Mouse (Mus musculus) hindbrain, embryonic 11.5 days (tissue): ENCODE results near the gene Nckap5. TPM values are rescaled to one million over a fixed set of nuclear protein-coding genes. Genes with fewer than 3 reads are reported as not detected.

Experiments used
- ATAC-seq: fragments of 200-750 bp; cut with Nextera tagmentation; 2 replicates; pipeline ENCODE4 v1.8.0; 2017; ENCODE audit warnings: mild to moderate bottlenecking, moderate TSS enrichment, moderate library complexity; ENCODE audit not compliant: low FRiP score
- DNase-seq: peaks from one replicate; pipeline ENCODE4 v3.0.0-alpha.2; 2015; ENCODE audit warnings: low spot score
- H3K27ac ChIP-seq: fragments of 300-500 bp; sonication (generic); 2 replicates; pipeline ENCODE4 v1.5.1; 2014; ENCODE audit warnings: mild to moderate bottlenecking, low read depth, low read length
- H3K27me3 ChIP-seq: fragments of 300-500 bp; sonication (generic); 2 replicates; pipeline ENCODE4 v1.6.1; 2014; ENCODE audit warnings: mild to moderate bottlenecking, low read length, moderate library complexity, mixed read lengths; ENCODE audit not compliant: control insufficient read depth, insufficient read depth
- H3K36me3 ChIP-seq: fragments of 300-500 bp; sonication (generic); 2 replicates; pipeline ENCODE4 v1.6.1; 2014; ENCODE audit warnings: mild to moderate bottlenecking, low read length, moderate library complexity, mixed read lengths; ENCODE audit not compliant: control insufficient read depth, insufficient read depth
- H3K4me1 ChIP-seq: fragments of 300-500 bp; sonication (generic); replicated peaks from 2 replicates; pipeline ENCODE4 v1.6.1; 2014; ENCODE audit warnings: low read length, mixed read lengths; ENCODE audit not compliant: control insufficient read depth, insufficient read depth
- H3K4me2 ChIP-seq: fragments of 300-500 bp; sonication (generic); replicated peaks from 2 replicates; pipeline ENCODE4 v1.6.1; 2014; ENCODE audit warnings: mild to moderate bottlenecking, low read depth, low read length
- H3K4me3 ChIP-seq: fragments of 300-500 bp; sonication (generic); 2 replicates; pipeline ENCODE4 v1.5.1; 2014; ENCODE audit warnings: low read depth, low read length
- H3K9ac ChIP-seq: fragments of 300-500 bp; sonication (generic); 2 replicates; pipeline ENCODE4 v1.6.1; 2014; ENCODE audit warnings: low read depth, low read length
- H3K9me3 ChIP-seq: fragments of 300-500 bp; sonication (generic); 2 replicates; pipeline ENCODE4 v1.6.1; 2016; ENCODE audit warnings: low read length; ENCODE audit not compliant: control insufficient read depth
- WGBS: fragments of 180-500 bp; shearing (Covaris S2); extraction: QIAGEN DNeasy Blood & Tissue Kit; methylation state at CpG from one replicate; pipeline ENCODE4 v1.1.7; 2014; 5-methylcytosine and 5-hydroxymethylcytosine counted together
- polyA plus RNA-seq: library from polyadenylated mRNA; unstranded; fragments of >200 nt; fragmentation: Nextera tagmentation; extraction: Ambion mirVana; gene quantifications from 2 replicates; pipeline ENCODE4 v1.2.1, GENCODE M21; 2014

Nckap5 gene
- polyA plus RNA-seq, 1 experiment from 2014 or later, result 23.5 TPM

DNA sequence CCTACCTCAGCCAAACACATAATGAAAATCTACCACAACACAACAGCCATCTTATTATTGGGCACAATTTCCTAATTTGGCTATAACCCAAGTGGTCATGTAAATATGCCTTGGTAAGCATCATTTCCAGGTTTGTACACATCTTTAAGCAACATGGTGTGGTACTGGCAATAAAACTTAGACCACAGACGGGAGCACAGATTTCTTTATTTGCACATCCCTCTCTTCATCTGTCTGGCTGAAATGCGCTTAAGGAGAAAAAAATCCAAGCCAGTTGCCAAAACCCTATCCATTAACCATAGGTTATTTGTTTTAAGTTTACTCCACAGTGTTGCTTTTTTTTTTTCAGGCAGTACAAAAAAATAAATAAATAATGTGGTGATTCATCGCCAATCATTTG is 842.8 kb downstream of the Nckap5 start:
- H3K27me3 ChIP-seq, result no peaks in the 10 kb centered on the region
- DNase-seq (no peak), ATAC-seq (no peak)
- H3K9me3 ChIP-seq, result no peaks in the 10 kb centered on the region
- H3K4me1 ChIP-seq, result no peaks in the 10 kb centered on the region
- no peaks in the 10 kb centered on the region for H3K36me3 ChIP-seq
- H3K9ac ChIP-seq, result no peak overlapping the region
- no peak overlapping the region for H3K27ac ChIP-seq
- H3K4me2 ChIP-seq, result no peak overlapping the region
- no peak overlapping the region for H3K4me3 ChIP-seq
- WGBS, result 91% methylated on average over 3 of the region's 3 CpGs

DNA sequence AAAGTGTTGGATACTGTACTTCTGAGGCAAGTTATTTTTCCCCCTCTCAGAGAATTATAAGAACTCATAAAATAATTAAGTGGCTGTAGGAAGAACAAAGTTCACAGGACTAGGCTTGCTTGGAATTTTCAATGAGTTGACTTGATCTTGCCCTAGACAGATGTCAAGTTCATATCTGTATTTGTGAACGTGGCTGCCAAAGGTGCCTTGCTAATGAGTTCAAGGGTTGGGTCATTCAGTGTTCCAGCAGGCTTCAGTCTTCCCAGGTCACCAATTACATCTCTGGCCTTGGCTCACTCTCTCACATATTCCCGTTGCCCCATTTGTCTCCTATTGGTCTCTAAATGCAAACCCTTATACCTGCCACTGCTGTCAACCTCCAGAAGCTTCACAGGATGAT is 846.0 kb downstream of the Nckap5 start:
- Histone ChIP-seq H3K9me3 (no peaks in the 10 kb centered on the region), H3K27ac (no peak overlapping the region), H3K36me3 (no peaks in the 10 kb centered on the region), H3K4me3 (no peak overlapping the region), H3K4me1 (no peaks in the 10 kb centered on the region; the same call in 1 of the 2 replicates), H3K4me2 (no peak overlapping the region), H3K27me3 (no peaks in the 10 kb centered on the region), H3K9ac (no peak overlapping the region)
- WGBS, result 77% methylated on average over 2 of the region's 2 CpGs
- no peak for DNase-seq
- no peak for ATAC-seq

DNA sequence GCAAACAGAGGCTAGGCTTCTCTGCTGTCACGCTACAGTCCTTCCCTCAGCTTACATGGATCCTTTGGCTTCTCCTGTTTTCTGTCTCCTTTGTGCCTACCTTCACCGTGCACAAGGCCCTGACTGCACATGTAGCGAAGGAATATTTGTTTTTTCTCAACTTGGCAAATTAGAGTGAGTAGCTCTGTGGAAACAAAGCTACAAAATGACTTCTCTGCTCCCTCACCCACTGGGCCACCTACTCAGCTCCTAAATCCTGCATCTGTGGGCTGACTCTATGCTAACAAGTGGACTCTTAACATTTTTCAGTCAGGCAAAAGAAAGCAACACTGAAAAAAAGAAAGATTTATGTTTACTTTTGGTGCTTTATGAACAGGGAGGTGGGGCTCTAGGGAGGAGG is 856.0 kb downstream of the Nckap5 start:
- Histone ChIP-seq H3K9ac (no peak overlapping the region), H3K27ac (no peak overlapping the region), H3K4me1 (peaks cover 3% of the 10 kb centered on the region), H3K36me3 (no peaks in the 10 kb centered on the region), H3K27me3 (no peaks in the 10 kb centered on the region), H3K9me3 (no peaks in the 10 kb centered on the region), H3K4me2 (no peak overlapping the region), H3K4me3 (no peak overlapping the region)
- 82% methylated on average over 3 of the region's 3 CpGs for WGBS
- DNase-seq (no peak), ATAC-seq (no peak)

DNA sequence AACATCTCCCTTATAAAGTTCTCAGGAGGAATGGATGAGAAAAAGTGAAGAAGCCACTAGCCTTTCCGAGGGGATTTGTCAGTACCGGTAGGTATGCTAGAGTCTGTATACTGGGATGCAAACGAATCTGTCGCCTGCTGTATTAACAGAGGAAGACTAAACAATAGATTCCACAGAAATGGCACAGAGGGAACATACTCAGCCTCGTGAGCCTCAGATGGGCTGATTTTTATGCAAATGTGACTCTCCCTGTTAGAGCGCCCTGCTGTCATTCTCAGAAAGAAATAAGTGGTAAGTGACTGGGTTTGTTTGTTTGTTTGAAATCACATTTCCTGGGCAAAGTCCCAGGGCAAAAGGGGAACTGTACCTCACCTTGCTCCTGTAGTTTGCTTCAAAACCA is 858.7 kb downstream of the Nckap5 start:
- DNase-seq, result peak; percentile 10

DNA sequence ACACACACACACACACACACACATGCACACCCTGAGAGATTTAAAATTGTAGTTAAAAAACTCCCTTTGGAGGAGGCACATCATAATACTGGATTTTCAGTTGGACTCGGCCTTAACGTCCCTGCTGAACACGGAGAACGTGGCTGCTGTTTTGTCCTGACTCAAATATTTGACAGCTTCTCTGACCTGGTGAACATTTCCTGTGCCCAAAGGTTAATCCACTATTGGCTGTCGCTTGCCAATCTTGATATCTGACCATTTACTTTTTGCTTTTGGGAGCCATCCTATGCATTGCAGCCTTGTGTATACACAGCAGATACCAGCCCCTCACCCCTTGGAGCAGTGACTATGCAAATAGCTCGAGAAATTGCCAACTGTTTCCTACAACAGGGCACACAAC is 862.9 kb downstream of the Nckap5 start:
- H3K9ac ChIP-seq, result no peak overlapping the region
- peaks cover 3% of the 10 kb centered on the region; the same call in 1 of the 2 replicates for H3K4me1 ChIP-seq
- H3K27me3 ChIP-seq, result no peaks in the 10 kb centered on the region
- DNase-seq, result no peak
- 78% methylated on average over 6 of the region's 6 CpGs for WGBS
- no peak overlapping the region for H3K4me3 ChIP-seq
- no peaks in the 10 kb centered on the region for H3K9me3 ChIP-seq
- no peak overlapping the region for H3K4me2 ChIP-seq
- no peak overlapping the region for H3K27ac ChIP-seq
- H3K36me3 ChIP-seq, result no peaks in the 10 kb centered on the region
- no peak for ATAC-seq

More for the DNA sequence above, 858.7 kb downstream of the Nckap5 start:
- ATAC-seq, result peak; percentile 55; the same call in 1 of the 2 replicates
- Histone ChIP-seq H3K4me1 (peaks cover 3% of the 10 kb centered on the region; the same call in 1 of the 2 replicates), H3K4me3 (no peak overlapping the region), H3K36me3 (no peaks in the 10 kb centered on the region), H3K4me2 (no peak overlapping the region), H3K27ac (no peak overlapping the region), H3K27me3 (no peaks in the 10 kb centered on the region), H3K9me3 (no peaks in the 10 kb centered on the region), H3K9ac (no peak overlapping the region)
- WGBS, result 26% methylated on average over 6 of the region's 6 CpGs

DNA sequence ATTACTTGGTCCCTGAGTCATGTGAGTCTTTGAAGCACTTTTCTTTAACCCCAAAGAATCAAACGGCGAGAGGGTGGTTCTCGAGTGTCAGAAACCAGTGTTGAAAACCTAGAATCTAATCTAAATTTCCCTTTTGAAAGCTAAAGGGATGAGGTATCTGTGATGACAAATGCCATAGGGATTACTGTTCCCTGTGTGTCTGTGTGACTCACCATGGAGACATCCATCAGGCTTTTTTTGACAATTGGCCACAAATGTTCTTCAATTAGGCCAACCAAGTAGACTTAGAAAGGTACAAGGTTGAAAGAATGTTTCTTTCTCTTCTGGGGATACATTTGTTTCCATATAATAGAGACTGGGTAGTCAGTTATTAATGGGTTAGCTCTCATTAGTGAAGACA is 879.6 kb downstream of the Nckap5 start:
- WGBS, result 86% methylated on average over 3 of the region's 3 CpGs
- no peak for ATAC-seq

DNA sequence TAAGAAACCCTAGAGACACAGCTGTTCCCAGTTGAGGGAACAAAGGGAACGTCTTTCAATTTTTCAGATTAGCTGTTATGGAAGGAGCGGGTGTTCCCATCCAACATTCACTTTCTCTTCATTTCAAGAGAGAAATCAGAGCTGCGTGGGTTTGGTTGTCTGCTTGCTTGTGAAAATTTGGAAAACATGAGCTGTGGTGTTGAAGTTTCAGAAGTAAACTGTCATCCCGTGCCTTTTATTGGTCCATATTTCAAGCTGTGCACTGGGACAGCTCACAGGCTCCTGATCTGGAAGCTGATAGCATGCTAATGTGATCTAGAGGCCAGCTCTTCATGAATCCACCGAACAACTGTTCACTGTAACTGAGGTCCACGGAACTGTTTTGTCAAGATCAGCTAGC is 881.5 kb downstream of the Nckap5 start:
- 76% methylated on average over 6 of the region's 6 CpGs for WGBS
- H3K36me3 ChIP-seq, result no peaks in the 10 kb centered on the region
- H3K4me2 ChIP-seq, result no peak overlapping the region
- no peak overlapping the region for H3K9ac ChIP-seq
- no peak overlapping the region for H3K4me3 ChIP-seq
- DNase-seq, result no peak
- no peak overlapping the region for H3K27ac ChIP-seq
- no peaks in the 10 kb centered on the region for H3K27me3 ChIP-seq
- H3K4me1 ChIP-seq, result no peaks in the 10 kb centered on the region
- no peak for ATAC-seq
- H3K9me3 ChIP-seq, result no peaks in the 10 kb centered on the region

More for the DNA sequence above, 879.6 kb downstream of the Nckap5 start:
- Histone ChIP-seq H3K4me1 (no peaks in the 10 kb centered on the region), H3K9me3 (no peaks in the 10 kb centered on the region), H3K36me3 (no peaks in the 10 kb centered on the region), H3K27ac (no peak overlapping the region), H3K9ac (no peak overlapping the region), H3K4me2 (no peak overlapping the region), H3K4me3 (no peak overlapping the region), H3K27me3 (no peaks in the 10 kb centered on the region)
- no peak for DNase-seq

DNA sequence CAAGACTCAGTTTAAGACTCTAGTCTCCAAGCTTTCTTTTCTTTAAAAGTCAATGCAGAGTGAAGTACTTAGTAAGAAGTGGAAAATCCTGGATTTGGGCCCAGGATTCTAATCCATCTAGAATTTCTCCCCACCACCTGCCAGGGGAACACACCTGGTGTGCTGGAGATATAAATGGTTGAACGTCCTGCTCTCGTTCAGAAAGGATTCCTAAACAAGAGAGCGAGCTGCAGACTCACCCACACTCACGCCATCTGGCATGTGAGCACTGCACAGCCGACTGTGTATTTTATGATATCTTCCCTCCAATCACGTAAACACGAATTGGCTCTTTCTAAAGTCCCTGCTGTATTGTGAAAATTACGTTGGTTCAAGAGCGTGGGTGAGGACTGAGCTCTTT is 885.5 kb downstream of the Nckap5 start:
- H3K4me2 ChIP-seq, result no peak overlapping the region
- DNase-seq, result no peak
- H3K27me3 ChIP-seq, result no peaks in the 10 kb centered on the region
- H3K9me3 ChIP-seq, result no peaks in the 10 kb centered on the region
- H3K27ac ChIP-seq, result no peak overlapping the region
- no peak overlapping the region for H3K9ac ChIP-seq
- H3K4me3 ChIP-seq, result no peak overlapping the region
- no peaks in the 10 kb centered on the region for H3K36me3 ChIP-seq
- H3K4me1 ChIP-seq, result no peaks in the 10 kb centered on the region
- no peak for ATAC-seq
- 89% methylated on average over 9 of the region's 9 CpGs for WGBS

DNA sequence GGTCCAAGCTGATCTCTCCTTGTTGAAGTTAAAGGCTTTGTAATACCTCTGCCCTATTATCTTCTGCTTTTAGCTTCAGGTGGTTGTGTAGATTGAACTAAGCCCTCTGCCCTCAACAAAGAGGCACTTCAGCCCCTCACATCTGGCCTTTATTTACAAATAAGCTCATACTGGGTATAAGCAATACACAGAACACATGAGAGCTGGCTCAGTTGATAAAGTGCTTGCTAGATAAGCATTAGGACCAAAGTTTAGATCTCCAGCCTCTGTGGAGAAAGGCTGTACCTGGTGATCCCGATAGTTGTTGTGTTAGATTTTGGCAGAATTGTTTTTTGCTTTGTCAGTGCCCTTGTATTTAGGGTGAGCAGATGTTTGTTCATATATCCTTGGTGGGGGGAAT is 887.3 kb downstream of the Nckap5 start:
- Histone ChIP-seq H3K36me3 (no peaks in the 10 kb centered on the region), H3K4me3 (no peak overlapping the region), H3K27me3 (no peaks in the 10 kb centered on the region), H3K27ac (no peak overlapping the region), H3K9me3 (no peaks in the 10 kb centered on the region), H3K4me2 (no peak overlapping the region), H3K4me1 (no peaks in the 10 kb centered on the region), H3K9ac (no peak overlapping the region)
- DNase-seq (no peak), ATAC-seq (no peak)
- WGBS, result 97% methylated on average over 1 of the region's 1 CpGs
